Mouse (Mus musculus) adrenal gland, adult 18-20 months (tissue): ENCODE measurements around the gene Agmo. TPM values are rescaled to one million over a fixed set of nuclear protein-coding genes. Genes with fewer than 3 reads are reported as not detected.

Experiments used
- DNase-seq, 2 experiments: peaks; one replicate each; pipeline ENCODE4 v3.0.0; 2021 to 2022; ENCODE audit warnings: low spot score in 2 of 2
- total RNA-seq, 2 experiments: library from RNA; stranded (reverse); gene quantifications; 1 replicate in 1 of 2; 2 replicates in 1 of 2; pipeline ENCODE4 v1.2.3; 2021

Gene Agmo
- total RNA-seq, 2 experiments from 2014 or later, result 7.0 to 13.8 TPM

GRCm38 (mm10) chr12:37426350-37426749, 184.9 kb downstream of the Agmo start:
- no peak for DNase-seq

GRCm38 (mm10) chr12:37426750-37427149, 185.3 kb downstream of the Agmo start:
- no peak for DNase-seq

- no peak for DNase-seq
These were observed 193.0 kb downstream of the Agmo start for GRCm38 (mm10) chr12:37434466-37434865.

- DNase-seq, result no peak
These were observed 201.1 kb downstream of the Agmo start for GRCm38 (mm10) chr12:37442486-37443013.

- DNase-seq, result no peak
These were observed 203.8 kb downstream of the Agmo start for GRCm38 (mm10) chr12:37445255-37445654.

GRCm38 (mm10) chr12:37449597-37449996, 208.2 kb downstream of the Agmo start:
- DNase-seq, result no peak

- peak; percentile 15 to 33 for DNase-seq
These were observed 209.1 kb downstream of the Agmo start for GRCm38 (mm10) chr12:37450366-37451156.

GRCm38 (mm10) chr12:37471631-37472030, 230.2 kb downstream of the Agmo start:
- DNase-seq, result no peak

- DNase-seq, result no peak
These were observed 235.4 kb downstream of the Agmo start for GRCm38 (mm10) chr12:37476849-37477248.

- DNase-seq, result no peak
These were observed 246.6 kb downstream of the Agmo start for GRCm38 (mm10) chr12:37487991-37488390.

GRCm38 (mm10) chr12:37498871-37499270, 257.4 kb downstream of the Agmo start:
- DNase-seq, result no peak

GRCm38 (mm10) chr12:37507406-37507805, 266.0 kb downstream of the Agmo start:
- no peak for DNase-seq

- DNase-seq, result no peak
These were observed 266.4 kb downstream of the Agmo start for GRCm38 (mm10) chr12:37507826-37508225.

GRCm38 (mm10) chr12:37521772-37522171, 280.3 kb downstream of the Agmo start:
- DNase-seq, result no peak

- no peak for DNase-seq
These were observed 283.2 kb downstream of the Agmo start for GRCm38 (mm10) chr12:37524662-37525061.

GRCm38 (mm10) chr12:37540994-37541393, 299.6 kb downstream of the Agmo start:
- no peak for DNase-seq

GRCm38 (mm10) chr12:37558284-37558683, 316.8 kb downstream of the Agmo start:
- DNase-seq, result no peak

GRCm38 (mm10) chr12:37565882-37566596, 324.6 kb downstream of the Agmo start:
- DNase-seq, result no peak

GRCm38 (mm10) chr12:37571922-37572321, 330.5 kb downstream of the Agmo start:
- DNase-seq, result no peak

GRCm38 (mm10) chr12:37582777-37583176, 341.3 kb downstream of the Agmo start:
- DNase-seq, result no peak

GRCm38 (mm10) chr12:37592853-37593252, 351.4 kb downstream of the Agmo start:
- no peak for DNase-seq

- no peak for DNase-seq
These were observed 371.4 kb downstream of the Agmo start for GRCm38 (mm10) chr12:37612837-37613236.
